Mouse (Mus musculus) testis, adult 2 months (tissue): Measurements from ENCODE around the gene Cnbd2.

Experiments
- CTCF ChIP-seq: fragments of 200-500 bp; IDR thresholded peaks from 2 replicates; pipeline ENCODE4 v1.5.1; 2012; ENCODE audit warnings: low read depth, mild to moderate bottlenecking, inconsistent platforms, low read length, moderate library complexity; ENCODE audit not compliant: control insufficient read depth, insufficient read depth, insufficient replicate concordance
- POLR2A ChIP-seq: fragments of 200-500 bp; IDR thresholded peaks from 2 replicates; pipeline ENCODE4 v1.6.1; 2012; ENCODE audit warnings: low read depth, mild to moderate bottlenecking, inconsistent platforms, low read length, moderate library complexity; ENCODE audit not compliant: control insufficient read depth

- TF ChIP-seq POLR2A: no peak
- TF ChIP-seq CTCF: no peak
Measured at GRCm38 (mm10) chr2:156304351-156304750, 7.7 kb upstream of the Cnbd2 start.
